Mouse (Mus musculus): ENCODE results near the gene Irs3.
A peak's percentile ranks its signal among the peaks of the same experiment; 100 is the strongest.
"Not testable (repeated sequence)": the region's sequence is repeated elsewhere in the genome, so short reads cannot be mapped to it uniquely, and the experiment has no call there.

Irs3 gene

DNA sequence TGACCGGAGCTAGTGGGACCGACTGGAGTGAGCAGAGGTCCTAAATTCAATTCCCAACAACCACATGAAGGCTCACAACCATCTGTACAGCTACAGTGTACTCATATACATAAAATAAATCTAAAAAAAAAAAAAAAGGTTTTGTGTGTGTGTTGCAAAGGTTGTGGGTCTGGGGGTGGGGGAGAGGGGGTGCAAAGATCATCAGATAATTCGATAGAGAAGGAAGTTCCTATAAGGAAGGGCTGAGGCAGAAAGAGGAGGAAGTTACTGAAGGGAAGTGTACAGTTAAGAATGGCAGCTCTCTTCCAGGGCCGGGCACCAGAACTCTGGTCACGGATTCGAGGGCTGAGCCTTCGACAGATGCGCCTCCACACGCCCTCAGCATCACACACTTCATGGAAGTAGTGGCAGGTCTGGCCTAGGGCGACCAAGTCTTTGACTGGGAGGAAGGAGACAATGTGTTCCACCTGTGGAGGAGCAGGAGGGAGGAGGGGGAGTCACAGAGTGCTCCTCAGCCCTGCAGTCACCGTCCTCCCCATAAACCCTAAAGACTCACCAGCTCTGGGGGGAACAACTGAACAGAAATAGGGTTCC lies 21.5 kb downstream of the Irs3 start:
- no peak for DNase-seq (ENCODE audit: low spot score)

DNA sequence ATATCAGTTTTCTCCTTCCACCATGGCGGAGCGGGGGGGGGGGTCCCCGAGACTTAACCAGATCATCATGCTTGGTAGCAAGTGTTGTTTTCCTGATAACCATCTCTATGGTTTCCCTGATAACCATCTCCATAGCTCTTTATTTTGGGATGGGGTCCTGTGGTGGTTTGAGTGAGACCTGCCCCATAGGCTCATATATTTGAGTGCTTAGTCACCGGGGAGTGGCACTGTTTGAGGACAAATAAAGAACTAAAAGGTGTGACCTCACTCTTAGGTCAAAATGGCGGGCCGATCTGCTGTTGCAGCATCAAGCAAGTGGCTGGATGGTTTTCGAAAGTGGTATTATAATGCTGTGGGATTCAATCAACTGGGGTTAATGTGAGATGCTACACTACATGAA lies 30.2 kb downstream of the Irs3 start:
- no peak for DNase-seq (ENCODE audit: low spot score)

DNA sequence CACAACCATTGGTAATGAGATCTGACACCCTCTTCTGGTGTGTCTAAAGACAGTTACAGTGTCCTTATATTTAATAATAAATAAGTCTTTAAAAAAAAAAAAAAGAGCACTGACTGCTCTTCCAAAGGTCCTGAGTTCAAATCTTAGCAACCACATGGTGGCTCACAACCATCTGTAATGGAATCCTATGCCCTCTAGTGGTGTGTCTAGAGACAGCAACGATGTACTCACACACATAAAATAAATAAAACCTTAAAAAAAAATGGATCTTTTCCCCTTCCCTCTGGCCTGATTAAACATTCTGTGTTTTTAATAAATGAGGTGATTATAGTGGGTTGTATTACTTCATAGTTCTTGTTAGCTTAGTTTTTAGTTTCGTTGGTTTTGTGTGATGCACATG lies 30.6 kb downstream of the Irs3 start:
- not testable (repeated sequence) for DNase-seq (ENCODE audit: low spot score)

DNA sequence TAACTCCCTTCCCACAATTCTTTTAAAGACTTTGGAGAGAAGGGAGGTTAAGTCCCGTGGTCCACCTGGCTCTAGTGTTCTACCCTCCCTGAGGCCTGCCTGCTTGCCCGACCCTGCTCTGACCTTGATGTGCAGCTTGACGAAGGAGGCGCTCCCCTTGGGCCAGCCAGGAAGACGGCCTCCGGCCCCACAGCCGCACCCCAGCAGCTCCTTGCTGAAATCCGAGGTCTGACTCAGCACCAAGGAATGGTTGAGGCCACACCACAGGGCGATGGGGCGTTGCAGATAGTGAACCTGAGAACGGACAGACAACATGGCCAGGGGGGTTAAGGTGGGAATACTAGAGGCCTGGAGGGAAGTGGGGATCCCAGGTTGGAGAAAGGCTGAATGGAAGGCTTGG lies 32.0 kb downstream of the Irs3 start, which contains the start of gene Pcolce:
Gene Pcolce, minus strand, starts transcription at position 235 of the 400 bp plus-strand sequence.
- DNase-seq (ENCODE audit: low spot score), result no peak

DNA sequence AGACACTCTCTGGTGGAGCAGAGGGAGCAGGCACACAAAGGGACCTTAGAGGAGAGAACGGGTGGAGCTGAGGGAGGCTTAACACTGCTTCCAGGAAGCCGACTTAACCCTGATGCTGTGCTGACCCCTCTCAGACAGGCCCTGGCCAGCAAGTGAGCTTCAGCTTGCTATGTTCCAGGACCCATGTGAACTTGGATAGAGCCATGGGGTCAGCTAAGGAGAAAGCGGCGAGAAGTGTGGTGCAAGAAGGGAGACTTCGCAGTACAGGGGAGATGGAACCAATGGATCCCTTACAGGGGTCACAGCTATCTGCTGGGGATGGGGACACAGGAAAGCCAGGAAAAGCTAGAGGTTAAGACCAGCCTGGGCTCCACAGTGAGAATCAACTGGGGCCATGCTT lies 32.4 kb downstream of the Irs3 start:
- no peak for DNase-seq (ENCODE audit: low spot score)

DNA sequence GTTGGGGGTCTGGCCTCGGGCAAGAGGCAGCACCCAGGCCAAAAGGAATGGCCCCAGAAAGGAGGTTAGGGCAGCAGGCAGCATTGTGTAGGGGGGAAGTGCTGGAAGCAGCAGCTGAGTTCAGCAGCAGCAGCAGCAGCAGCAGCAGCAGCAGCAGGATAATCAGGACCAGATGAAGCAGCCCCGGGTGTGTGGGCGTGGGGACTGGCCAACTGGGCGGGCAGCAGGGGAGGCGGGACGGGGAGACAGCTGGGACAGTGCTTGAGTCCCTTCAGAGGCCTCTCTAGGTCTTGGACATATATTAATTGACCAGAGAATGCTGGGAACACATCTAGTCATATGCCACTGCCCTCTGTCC lies 34.3 kb downstream of the Irs3 start:
- no peak for DNase-seq (ENCODE audit: low spot score)

DNA sequence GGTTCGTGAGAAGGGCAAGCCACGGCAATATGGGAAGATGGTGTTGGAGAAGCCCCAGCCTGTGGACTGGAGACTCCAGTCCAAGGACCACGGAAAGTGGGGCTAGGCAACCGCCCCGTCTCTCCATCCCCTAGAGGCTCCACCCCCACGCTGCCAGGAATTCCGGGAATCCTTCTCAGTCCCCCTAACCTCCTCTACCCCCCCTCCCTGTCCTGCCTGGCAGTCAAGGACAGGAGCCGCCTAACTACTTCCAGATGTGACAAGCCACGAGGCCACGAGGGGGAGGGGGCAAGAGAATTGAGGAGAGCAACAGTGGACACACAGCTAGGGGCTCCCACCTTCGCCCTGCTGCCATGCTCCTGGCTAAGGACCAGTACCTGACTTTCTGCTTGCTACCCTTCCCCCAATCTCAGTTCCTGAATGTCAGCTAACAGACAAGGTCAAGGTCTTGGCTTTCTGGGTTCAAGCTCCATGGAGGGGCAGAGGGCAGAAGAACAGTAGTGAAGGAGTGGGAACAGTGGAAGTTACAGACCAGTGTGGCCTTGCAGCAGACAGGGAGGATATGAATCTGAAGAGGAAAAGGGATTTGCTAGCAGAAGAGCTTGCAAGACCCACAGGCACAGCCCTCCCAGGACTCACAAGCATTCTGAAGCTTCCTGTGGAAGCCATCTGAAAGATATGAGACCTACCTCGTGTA lies 34.8 kb downstream of the Irs3 start:
- no peak for DNase-seq (ENCODE audit: low spot score)

DNA sequence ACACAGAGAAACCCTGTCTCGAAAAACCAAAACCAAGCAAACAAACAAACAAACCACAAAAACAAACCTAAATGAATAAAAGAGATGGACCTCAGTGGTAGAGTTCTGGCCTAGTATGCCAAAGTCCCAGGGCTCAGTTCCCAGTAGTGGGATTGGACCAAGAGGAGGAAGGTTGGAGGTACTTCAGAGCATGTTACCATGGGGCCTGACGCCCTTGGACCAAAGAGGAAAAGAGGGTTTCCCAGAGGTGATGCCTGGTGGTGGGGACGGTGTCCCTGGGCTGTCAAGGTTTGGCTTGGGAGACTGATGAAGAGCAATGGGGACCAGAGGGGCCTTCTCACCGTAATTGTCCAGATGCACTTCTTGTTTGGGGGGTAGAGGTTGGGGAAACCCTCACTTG lies 35.5 kb downstream of the Irs3 start:
- DNase-seq (ENCODE audit: low spot score), result no peak

DNA sequence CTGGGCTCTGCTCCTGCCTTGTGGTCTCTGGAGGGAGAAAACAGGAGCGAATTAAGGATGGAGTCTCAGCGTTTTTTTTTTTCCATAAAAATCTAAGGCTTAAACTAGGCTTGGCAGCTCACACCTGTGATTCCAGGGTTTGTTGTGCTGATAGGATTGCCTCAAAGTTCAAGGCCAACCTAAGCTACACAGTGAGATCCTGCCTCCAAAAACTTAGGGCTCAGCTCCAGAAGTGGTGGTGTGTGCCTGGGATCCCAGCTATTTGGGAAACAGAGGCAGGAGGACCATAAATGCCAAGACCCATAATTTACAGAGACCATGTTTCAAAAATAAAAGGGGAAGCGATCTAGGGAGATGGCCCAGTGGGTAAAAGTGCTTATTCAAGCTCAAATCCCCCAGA lies 36.2 kb downstream of the Irs3 start:
- no peak for DNase-seq (ENCODE audit: low spot score)

DNA sequence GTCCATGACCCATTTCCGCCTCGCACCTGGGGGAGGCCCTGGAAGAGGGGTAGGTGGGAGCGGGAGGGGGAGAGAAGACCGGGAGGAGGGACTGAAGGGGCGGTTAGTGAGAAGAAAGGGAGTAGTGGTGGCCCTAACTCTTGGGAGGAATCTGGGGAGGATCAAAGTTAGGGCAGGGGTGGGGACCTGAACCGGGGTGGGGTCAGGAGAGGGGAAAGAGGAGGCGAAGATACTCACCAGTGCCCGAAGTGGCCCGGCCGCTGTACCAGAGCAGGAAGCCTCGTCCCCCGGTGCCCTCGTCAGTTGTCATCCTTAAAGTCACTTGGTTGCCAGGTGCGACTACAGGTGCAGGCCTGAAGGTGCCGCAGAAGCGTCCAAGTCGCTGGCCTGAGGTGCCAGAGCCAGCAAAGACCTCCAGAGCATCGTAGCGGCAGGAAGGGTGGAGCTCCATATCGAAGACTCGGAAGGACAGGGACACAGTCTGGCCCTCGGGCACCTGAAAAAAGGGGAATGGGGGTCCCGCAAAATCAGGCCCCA lies 36.8 kb downstream of the Irs3 start:
- DNase-seq (ENCODE audit: low spot score), result no peak

DNA sequence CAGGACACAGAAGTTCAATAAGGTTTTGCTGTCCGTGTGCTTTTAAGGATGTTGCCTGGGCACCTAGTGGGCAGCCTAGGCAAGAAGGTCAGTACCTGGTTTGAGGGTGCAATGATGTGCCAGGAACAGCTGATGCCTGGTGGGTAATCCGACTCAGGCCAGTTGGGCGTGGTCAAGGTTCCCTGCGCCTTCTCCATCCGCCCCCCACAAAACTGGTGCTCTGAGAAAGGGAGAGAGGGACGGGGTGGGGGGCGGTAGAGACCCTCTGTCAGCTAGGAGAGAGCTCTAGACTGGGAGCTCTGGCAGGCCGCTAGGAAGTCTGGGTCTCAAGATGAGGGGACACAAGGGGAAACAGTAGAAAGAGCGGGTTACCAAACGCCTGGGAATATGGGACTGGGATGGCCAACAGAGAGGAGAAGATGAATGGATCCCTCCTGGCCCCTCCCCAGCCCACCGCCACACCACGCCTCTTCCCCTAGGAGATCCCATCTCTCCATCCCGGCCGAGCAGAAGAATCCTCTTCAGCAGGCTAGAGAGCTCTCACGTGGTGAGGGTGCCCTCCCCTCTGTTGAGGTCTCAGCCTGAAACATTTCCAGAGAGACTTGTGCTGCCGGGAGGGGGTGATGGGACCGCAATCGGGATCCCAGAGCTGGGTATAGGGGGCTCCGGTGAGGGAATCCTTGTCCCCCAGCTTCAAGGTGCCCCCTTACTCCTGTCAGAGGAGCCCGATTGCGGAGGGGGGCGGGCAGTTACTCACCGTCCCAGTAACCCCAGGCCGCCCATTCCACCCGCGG lies 37.5 kb downstream of the Irs3 start:
- no peak for DNase-seq (ENCODE audit: low spot score)

DNA sequence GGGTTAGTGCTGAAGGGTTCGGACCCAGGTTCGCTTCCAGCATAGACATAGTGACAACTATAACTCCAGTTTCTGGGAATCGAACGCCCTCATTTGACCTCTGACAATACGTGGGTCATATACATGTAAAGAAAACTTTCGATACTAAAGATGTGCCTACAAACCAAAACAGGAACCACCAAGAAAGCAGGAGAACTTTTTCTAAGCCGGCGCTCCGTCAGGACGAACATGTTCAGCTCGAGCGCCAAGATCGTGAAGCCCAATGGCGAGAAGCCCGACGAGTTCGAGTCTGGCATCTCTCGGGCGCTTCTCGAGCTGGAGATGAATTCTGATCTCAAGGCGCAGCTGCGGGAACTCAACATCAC lies 44.2 kb downstream of the Irs3 start:
- no peak for DNase-seq (ENCODE audit: low spot score)

DNA sequence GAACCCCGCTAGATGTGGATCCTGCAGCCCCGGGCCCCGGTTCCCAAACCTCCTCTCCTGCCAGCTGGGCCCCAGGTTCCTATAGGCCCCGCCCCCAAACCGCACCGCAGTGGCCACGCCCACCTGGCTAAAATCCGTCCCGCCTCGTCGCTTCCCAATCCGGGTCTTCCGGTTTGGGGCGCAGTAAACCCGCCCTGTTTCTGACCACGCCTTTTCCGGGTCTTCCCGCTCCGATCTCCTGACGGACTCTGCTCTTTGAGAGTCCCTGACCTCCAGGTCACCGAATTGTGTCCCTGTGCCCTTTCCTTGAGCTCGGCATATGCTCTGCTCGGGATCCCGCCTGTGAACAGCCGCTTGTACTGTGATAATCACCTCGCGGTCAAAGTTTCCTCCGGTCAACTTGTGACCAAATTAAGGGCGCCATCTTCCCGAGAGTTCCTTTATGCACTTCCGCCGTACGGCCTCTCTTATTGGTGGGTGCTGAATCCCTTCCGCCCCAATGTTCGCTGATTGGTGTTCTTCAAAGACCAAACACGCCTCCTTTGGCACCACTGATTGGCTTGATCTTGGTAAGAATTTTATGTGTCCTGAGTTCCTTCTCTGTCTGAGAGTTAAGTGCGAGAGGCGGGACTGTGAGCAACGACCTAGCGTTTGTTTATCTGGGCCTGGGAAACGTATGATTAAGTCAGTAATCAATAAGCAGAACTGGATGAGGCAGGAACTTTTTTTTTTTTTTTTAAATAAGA lies 44.7 kb downstream of the Irs3 start, which contains the start of gene Mospd3:
Gene Mospd3, minus strand, starts transcription at position 440 of the 746 bp plus-strand sequence.
- peak; percentile 90 for DNase-seq (ENCODE audit: low spot score)

DNA sequence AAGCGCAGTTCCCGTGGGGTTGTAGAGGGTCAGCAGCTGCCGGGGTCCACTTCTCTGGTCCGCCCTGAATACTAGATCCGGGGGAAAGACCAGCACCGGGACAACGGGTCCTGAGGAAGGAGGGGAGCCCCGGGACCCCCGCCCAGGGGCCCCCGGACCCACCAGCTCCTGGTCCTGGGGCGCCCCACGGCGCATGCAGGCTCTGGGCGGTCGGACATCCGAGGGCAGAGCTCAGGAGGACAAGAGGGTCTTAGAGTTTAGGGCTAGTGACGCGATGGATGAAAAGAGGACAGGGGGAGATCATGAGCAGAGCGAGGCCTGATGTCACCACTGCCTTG lies 45.3 kb downstream of the Irs3 start:
- DNase-seq (ENCODE audit: low spot score), result no peak

DNA sequence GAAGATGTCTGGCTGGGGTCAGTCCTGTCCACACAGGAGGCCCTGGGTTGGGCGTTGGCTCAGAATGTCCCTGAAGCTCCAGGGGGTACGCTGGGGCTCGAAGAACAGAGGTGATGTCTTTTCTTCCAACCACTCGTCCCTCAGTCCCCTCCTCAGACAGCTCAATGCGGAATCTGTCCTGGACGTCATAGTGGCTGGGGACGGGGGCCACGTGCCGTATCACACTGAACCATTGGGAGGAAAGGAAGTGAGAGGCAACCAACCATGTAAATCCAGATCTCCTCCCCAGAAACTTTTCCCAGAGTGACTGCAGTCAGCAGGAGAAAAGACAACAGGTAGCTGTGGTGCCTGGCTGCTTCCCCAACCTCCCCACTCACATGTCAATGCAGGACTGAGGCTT lies 45.9 kb downstream of the Irs3 start:
- DNase-seq (ENCODE audit: low spot score), result no peak

DNA sequence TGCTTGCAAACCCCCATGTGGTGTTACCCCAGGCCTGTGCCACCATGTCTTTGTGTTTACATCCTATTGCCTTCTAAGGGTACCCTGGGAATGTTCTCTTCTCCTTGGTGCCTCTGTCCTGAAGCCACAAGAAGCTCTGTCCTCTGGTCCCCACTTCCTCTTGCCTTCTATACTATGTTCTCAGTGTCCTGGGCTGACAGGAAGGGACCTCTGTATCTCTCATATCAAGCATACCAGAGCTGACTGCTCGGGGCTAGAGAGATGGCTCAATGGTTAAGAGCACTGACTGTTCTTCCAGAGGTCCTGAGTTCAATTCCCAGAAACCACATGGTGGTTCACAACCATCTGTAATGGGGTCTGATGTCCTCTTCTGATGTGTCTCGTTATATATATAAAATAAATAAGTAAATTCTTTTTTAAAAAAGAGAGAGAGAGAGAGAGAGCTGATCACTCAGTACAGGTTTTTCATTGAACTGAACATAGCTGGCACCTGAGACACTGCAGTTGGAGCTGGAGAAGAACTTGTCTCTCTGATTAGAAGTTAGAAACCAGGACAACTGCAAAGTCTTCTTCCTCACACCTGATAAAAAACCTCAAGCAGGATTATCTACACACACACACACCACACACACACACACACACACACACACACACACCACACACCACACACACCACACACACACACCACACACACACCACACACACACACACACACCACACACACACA lies 47.3 kb downstream of the Irs3 start:
- DNase-seq (ENCODE audit: low spot score), result no peak

DNA sequence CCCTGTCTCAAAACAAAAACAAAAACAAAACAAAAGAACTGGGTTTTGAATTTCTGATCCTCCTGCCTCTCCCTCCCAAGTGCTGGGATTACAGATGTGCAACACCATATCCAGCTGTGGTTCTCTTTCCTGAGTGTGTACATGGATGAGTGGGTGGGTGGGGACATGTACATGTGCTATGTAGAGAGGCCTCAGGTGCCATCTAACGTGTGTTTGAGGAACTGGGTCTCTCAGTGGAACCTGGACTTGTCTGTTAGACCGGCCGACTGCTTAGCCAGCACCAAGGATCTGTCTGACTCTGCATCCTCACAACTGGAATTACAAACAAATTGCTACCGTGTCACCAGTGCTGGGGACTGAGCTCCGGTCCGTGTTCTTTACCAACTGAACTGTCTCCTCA lies 47.9 kb downstream of the Irs3 start:
- no peak for DNase-seq (ENCODE audit: low spot score)

DNA sequence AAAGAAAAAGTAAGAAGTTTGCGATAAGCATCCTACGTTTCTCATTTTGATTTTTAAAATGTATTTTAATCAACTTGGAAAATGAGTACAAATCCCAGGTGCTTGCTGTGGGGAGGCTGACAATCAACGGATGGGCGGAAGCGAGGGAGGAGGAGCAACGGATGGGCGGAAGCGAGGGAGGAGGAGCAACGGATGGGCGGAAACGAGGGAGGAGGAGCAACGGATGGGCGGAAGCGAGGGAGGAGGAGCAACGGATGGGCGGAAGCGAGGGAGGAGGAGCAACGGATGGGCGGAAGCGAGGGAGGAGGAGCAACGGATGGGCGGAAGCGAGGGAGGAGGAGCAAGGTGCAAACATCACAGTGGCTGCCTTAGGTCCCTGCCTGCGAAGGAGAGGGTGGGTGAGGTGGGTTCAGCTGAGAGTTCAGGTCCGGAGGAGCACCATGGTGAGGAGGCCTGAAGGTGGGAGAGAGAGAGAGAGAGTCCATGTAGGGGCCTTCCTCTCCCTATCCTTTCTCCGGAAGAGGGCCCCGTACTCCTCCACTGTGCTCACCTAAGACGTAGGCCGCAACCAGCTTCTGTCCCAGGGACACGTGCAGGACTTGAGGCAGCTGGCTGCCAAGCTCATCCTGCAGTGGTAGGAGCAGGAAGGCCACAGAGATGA lies 48.8 kb downstream of the Irs3 start:
- DNase-seq (ENCODE audit: low spot score), result no peak

DNA sequence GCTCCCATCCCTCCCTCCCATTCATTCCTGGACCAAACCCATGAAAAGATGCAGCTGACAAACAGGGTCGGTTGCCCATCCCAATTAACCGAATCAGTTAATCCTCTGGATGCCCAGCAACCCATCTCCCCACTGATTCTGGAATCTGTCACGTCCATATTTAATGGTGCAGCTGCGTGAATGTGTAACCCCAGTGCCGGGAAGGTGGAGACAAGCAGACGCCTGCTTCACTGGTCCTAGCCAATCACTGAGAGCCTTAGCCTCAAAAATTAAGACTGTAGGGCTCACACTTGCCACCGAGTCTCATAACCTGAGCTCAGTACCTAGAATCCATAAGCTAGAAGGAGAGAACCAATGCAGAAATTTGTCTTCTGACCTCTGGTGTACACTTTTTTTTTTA lies 49.6 kb downstream of the Irs3 start:
- no peak for DNase-seq (ENCODE audit: low spot score)

Measured in urinary bladder, postnatal 10 days (tissue).